Mouse (Mus musculus) stomach, embryonic 16.5 days (tissue): ENCODE measurements around the gene Mpg. TPM values are rescaled to one million over a fixed set of nuclear protein-coding genes. Genes with fewer than 3 reads are reported as not detected.

Experiments used
- ATAC-seq: fragments of 200-750 bp; cut with Nextera tagmentation; 2 replicates; pipeline ENCODE4 v1.8.0; 2017; ENCODE audit warnings: moderate number of reproducible peaks, moderate TSS enrichment; ENCODE audit not compliant: insufficient read depth, low FRiP score
- H3K27ac ChIP-seq: fragments of 300-500 bp; sonication (generic); 2 replicates; pipeline ENCODE4 v1.5.1; 2014; ENCODE audit warnings: low read length
- H3K27me3 ChIP-seq: fragments of 300-500 bp; sonication (generic); 2 replicates; pipeline ENCODE4 v1.6.1; 2014; ENCODE audit warnings: low read length, control low read depth, mixed read lengths; ENCODE audit not compliant: control insufficient read depth, insufficient read depth
- H3K36me3 ChIP-seq: fragments of 300-500 bp; sonication (generic); 2 replicates; pipeline ENCODE4 v1.6.1; 2014; ENCODE audit warnings: low read length; ENCODE audit not compliant: control insufficient read depth, insufficient read depth
- H3K4me1 ChIP-seq: fragments of 300-500 bp; sonication (generic); 2 replicates; pipeline ENCODE4 v1.6.1; 2014; ENCODE audit warnings: low read length, control low read depth, mixed read lengths; ENCODE audit not compliant: control insufficient read depth, insufficient read depth
- H3K4me2 ChIP-seq: fragments of 300-500 bp; sonication (generic); 2 replicates; pipeline ENCODE4 v1.6.1; 2014; ENCODE audit warnings: low read depth, low read length, mixed read lengths
- H3K4me3 ChIP-seq: fragments of 300-500 bp; sonication (generic); replicated peaks from 2 replicates; pipeline ENCODE4 v1.5.1; 2014; ENCODE audit warnings: mild to moderate bottlenecking, low read length
- H3K9ac ChIP-seq: fragments of 300-500 bp; sonication (generic); 2 replicates; pipeline ENCODE4 v1.6.1; 2014; ENCODE audit warnings: low read length
- H3K9me3 ChIP-seq: fragments of 300-500 bp; sonication (generic); replicated peaks from 2 replicates; pipeline ENCODE4 v1.6.1; 2016; ENCODE audit warnings: low read length, control low read depth; ENCODE audit not compliant: control insufficient read depth
- WGBS: fragments of 180-500 bp; shearing (Covaris S2); extraction: QIAGEN DNeasy Blood & Tissue Kit; methylation state at CpG from one replicate; pipeline ENCODE4 v1.1.7; 2014; 5-methylcytosine and 5-hydroxymethylcytosine counted together
- polyA plus RNA-seq: library from polyadenylated mRNA; unstranded; fragments of >200 nt; fragmentation: Nextera tagmentation; extraction: Ambion mirVana; gene quantifications from 2 replicates; pipeline ENCODE4 v1.2.1, GENCODE M21; 2015

Mpg gene
- polyA plus RNA-seq, 1 experiment from 2014 or later: 32.6 TPM

DNA sequence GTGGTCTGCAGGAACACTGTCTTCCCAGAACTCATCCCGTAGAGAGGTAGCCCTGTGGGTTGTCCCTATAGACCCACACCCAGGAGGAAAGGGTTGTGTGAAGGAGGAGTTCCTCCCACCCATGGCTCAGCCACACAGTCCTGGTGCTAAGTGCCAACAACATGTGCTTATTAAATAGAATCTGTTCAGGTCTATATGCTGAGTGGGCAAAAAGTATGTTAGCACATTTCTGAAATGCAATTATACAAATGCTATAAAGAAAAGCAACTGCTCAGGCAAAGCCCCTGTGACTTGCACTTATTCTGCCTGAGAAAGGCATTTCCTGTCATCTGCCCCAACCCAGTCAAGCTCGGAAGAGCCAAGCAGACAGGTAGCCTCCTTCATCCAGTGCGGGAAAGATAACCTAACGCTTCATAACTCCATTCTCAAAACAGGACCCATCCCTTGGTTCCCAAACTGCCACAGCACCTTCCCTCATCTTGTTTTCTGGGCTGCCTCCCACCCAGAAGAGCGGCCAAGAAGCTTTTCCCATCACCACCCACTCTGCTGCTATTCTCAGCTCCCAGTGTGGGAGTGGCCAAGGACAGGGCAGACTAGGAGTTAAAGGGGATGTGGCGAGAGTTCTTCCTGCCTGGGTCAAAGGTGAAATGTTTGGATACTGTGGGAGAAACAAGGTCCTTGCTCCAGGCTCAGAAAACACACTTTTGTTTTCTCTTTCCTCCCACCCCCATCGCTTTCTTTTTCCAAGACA is 17.1 kb downstream of the Mpg start:
- H3K36me3 ChIP-seq: 0 out of 2 replicates have a peak, but pooled peaks cover 14% of the 10 kb centered on the region
- peak overlapping the region; percentile 60; the same call in 1 of the 2 replicates for H3K27ac ChIP-seq
- no peak overlapping the region for H3K9ac ChIP-seq
- ATAC-seq: no peak
- H3K9me3 ChIP-seq: no peaks in the 10 kb centered on the region
- WGBS: 64% methylated on average over 7 of the region's 7 CpGs
- H3K4me2 ChIP-seq: no peak overlapping the region
- H3K27me3 ChIP-seq: no peaks in the 10 kb centered on the region
- peaks cover 8% of the 10 kb centered on the region; the same call in 1 of the 2 replicates for H3K4me1 ChIP-seq
- no peak overlapping the region for H3K4me3 ChIP-seq

DNA sequence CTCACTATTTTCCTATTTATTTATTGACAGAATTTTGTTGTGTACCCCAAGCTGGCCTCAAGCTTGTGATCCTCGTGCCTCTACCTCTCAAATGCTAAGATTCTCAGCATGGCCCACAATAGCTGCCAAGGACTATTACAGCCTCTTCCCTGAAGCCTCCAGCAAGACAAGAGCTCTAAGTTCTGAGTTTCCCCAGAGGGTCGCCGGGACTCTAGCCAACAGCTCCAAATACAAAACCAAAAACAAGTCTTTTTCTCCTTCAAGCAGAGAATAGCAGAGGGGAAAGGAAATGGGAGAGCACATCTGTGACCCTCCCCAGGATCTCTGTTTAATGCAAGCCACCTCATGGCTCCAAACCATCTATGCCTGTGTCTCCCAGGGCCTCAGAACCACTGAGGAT is 17.8 kb downstream of the Mpg start:
- Histone ChIP-seq H3K4me3 (no peak overlapping the region), H3K27me3 (no peaks in the 10 kb centered on the region), H3K9ac (no peak overlapping the region), H3K4me1 (peaks cover 8% of the 10 kb centered on the region; the same call in 1 of the 2 replicates), H3K27ac (peak overlapping the region; percentile 60), H3K9me3 (no peaks in the 10 kb centered on the region), H3K36me3 (0 out of 2 replicates have a peak, but pooled peaks cover 14% of the 10 kb centered on the region), H3K4me2 (no peak overlapping the region)
- no peak for ATAC-seq
- WGBS: 63% methylated on average over 3 of the region's 3 CpGs

DNA sequence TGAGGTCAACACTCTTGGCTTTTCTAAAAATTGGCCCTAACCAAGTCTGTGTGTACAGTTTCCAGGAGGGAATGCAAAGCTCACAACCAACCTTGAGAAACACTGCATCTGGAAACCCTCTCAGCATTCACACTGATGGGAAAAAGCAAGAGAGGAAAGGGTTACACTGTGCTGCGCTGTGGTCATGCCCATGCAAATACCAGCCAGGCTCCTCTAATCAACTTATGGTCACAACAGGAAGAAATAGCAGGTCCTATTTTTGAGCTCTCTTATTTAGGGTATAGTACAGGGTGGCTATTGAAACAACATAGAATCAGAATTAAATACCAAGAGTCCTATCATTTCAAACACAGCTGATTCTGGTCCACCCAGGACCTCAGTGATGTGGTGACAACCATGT is 18.3 kb downstream of the Mpg start:
- Histone ChIP-seq H3K4me3 (no peak overlapping the region), H3K9ac (no peak overlapping the region), H3K36me3 (0 out of 2 replicates have a peak, but pooled peaks cover 10% of the 10 kb centered on the region), H3K9me3 (no peaks in the 10 kb centered on the region), H3K27me3 (no peaks in the 10 kb centered on the region), H3K4me2 (no peak overlapping the region), H3K27ac (peak overlapping the region; percentile 60), H3K4me1 (peaks cover 8% of the 10 kb centered on the region; the same call in 1 of the 2 replicates)
- WGBS: 89% methylated on average over 1 of the region's 1 CpGs
- ATAC-seq: no peak

DNA sequence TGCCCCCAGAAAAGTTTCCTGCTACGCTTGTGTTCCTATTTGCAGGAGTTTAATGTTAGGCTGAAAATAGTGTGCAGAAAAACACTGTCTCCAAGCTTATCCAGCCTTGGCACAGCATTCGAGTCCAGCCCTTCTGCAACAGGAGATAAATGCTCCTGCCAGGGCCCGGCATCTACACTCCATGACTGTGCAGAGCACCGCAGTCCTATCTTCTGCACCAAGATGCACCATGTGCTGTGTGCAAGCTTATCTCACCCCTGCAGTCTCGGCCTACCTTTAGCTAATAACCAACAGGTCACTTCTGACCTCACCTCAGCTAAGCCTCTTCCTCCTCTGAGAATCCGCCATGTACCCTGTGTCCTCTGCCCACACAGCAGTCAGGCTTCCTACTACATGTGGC is 19.3 kb downstream of the Mpg start:
- H3K27me3 ChIP-seq: no peaks in the 10 kb centered on the region
- 0 out of 2 replicates have a peak, but pooled peaks cover 2% of the 10 kb centered on the region for H3K36me3 ChIP-seq
- no peak overlapping the region for H3K4me3 ChIP-seq
- no peaks in the 10 kb centered on the region for H3K9me3 ChIP-seq
- no peak overlapping the region for H3K4me2 ChIP-seq
- H3K27ac ChIP-seq: no peak overlapping the region
- ATAC-seq: peak; percentile 70; the same call in 1 of the 2 replicates
- H3K9ac ChIP-seq: no peak overlapping the region
- H3K4me1 ChIP-seq: peaks cover 8% of the 10 kb centered on the region; the same call in 1 of the 2 replicates
- 90% methylated on average over 6 of the region's 6 CpGs for WGBS

DNA sequence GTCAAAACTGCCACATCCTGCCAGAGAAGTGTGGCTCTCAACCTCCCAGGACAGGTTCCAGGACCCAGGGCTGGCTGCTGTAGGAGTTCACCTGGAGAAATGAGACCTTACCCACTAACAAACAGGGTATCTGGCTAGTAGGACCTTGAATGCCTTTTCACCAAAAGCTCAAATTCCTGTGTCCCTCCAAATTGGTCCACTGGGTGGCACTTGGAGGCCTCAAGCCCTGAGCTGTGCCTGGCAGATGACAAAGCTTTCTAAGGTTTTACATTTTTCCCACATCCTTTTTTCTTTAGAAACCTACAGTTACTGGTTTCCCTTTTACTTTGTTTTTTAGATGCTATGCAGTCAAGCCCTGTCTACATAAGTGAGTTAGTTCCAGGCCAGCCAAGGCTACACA is 20.8 kb downstream of the Mpg start:
- Histone ChIP-seq H3K4me1 (peaks cover 8% of the 10 kb centered on the region; the same call in 1 of the 2 replicates), H3K27ac (no peak overlapping the region), H3K9ac (no peak overlapping the region), H3K9me3 (no peaks in the 10 kb centered on the region), H3K27me3 (no peaks in the 10 kb centered on the region), H3K4me3 (no peak overlapping the region), H3K4me2 (no peak overlapping the region), H3K36me3 (no peaks in the 10 kb centered on the region)
- no peak for ATAC-seq

DNA sequence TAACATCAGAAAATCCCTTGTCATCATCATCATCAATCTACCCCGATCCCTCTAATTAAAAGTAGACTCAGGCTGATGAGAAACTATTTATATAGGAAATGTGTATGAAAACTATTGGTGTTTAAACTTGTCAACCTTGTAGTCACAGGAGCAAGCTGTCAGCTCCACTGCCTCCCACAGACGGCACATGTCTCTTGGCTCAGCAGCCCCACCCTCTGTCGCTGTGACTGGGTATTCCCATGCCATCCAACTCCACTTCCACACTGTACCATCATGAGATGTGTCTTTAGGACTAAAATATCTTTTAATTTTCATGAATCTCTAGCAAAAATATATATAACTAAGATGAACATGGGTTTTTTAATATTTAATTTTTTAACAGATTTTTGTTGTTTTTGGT is 22.0 kb downstream of the Mpg start:
- H3K27me3 ChIP-seq: no peaks in the 10 kb centered on the region
- H3K4me3 ChIP-seq: no peak overlapping the region
- H3K27ac ChIP-seq: no peak overlapping the region
- no peak overlapping the region for H3K9ac ChIP-seq
- WGBS: 68% methylated on average over 3 of the region's 3 CpGs
- peaks cover 4% of the 10 kb centered on the region; the same call in 1 of the 2 replicates for H3K4me1 ChIP-seq
- no peaks in the 10 kb centered on the region for H3K36me3 ChIP-seq
- H3K9me3 ChIP-seq: no peaks in the 10 kb centered on the region
- no peak for ATAC-seq
- no peak overlapping the region for H3K4me2 ChIP-seq

DNA sequence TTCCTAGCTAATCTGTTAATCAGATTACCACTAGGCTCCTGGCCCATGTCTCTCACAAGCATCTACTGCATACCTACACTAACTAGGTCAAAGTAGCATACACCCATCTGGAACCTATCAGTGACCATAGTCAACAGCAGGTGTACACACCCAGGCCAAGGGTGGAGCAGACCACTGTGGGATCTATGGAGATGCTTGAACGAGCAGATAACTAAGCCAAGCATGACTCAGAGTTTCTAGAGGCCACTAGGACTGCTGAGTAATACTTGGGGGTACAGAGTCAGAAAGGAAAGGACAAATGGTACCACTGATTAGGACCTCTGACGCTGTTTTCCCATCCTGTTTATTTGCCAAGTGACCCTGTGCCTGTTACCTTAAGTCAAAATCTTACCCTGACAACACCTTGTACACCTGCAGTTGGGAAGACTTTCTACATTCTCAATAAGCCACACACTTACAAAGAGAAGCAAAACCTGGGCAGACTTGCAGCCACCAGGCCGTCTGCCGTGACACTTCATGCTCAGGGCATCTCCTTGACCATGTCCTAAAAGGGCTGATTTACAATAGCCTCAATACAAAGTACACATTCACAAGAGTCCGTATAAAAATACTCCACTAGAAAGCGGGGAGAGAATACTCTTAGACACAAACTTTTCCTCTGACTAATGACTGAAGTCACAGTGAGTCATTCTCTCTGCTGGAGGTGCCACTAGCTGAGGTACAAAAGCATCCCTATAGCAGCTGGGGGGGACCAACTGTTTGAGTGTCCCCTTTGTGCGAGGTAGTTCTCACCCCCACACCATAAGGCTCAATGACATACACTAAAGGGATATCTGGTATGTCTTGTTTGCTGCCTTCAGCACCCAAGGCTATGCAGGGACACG is 24.8 kb downstream of the Mpg start:
- no peak overlapping the region for H3K4me3 ChIP-seq
- H3K4me2 ChIP-seq: no peak overlapping the region
- no peaks in the 10 kb centered on the region for H3K9me3 ChIP-seq
- WGBS: 80% methylated on average over 8 of the region's 8 CpGs
- no peak overlapping the region for H3K27ac ChIP-seq
- 0 out of 2 replicates have a peak, but pooled peaks cover 3% of the 10 kb centered on the region for H3K36me3 ChIP-seq
- no peak overlapping the region for H3K9ac ChIP-seq
- no peaks in the 10 kb centered on the region for H3K4me1 ChIP-seq
- peak; percentile 89 for ATAC-seq
- H3K27me3 ChIP-seq: no peaks in the 10 kb centered on the region

DNA sequence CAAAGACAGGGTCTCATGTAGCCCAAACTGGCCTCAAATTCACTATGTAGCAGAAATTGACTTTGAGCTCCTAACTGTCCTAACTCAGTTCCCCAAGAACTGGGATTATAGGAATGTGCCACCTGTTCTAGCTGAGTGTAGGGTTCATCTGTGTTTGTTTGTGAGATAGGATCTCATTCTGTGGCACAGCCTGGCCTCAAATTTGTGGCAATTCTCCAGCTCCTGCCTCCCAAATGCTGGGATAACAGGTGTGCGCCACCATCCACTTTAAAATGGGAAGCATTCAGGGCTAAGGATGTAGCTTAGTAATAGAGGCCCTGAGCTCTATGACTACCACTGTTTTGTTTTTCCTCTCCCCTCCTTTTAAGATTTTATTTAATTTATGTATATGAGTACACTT is 26.8 kb downstream of the Mpg start:
- Histone ChIP-seq H3K4me1 (no peaks in the 10 kb centered on the region), H3K36me3 (0 out of 2 replicates have a peak, but pooled peaks cover 3% of the 10 kb centered on the region), H3K4me2 (no peak overlapping the region), H3K27me3 (no peaks in the 10 kb centered on the region), H3K4me3 (no peak overlapping the region), H3K9ac (no peak overlapping the region), H3K9me3 (no peaks in the 10 kb centered on the region), H3K27ac (no peak overlapping the region)
- 97% methylated on average over 1 of the region's 1 CpGs for WGBS
- ATAC-seq: no peak

DNA sequence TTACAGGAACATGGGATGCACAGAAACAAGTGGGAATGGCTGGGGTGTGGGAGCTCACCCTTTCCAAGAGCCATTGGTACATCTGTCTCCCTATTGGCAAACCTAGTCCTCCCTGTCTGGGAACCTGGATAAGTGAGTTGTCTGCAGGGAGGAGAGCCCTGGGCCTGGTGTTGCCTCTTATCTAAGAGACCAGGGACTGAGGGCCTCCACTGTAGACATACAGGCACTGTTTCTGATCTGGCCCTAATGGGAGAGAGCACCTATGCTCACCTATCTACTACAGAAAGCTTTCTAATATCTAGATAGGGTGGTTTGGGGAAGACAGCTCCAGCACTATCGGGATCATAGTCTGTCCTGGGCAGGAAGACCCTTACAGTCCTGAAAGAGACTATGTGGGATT is 29.8 kb downstream of the Mpg start:
- Histone ChIP-seq H3K36me3 (0 out of 2 replicates have a peak, but pooled peaks cover 3% of the 10 kb centered on the region), H3K4me3 (no peak overlapping the region), H3K4me1 (no peaks in the 10 kb centered on the region), H3K27ac (no peak overlapping the region), H3K27me3 (no peaks in the 10 kb centered on the region), H3K4me2 (no peak overlapping the region), H3K9ac (no peak overlapping the region), H3K9me3 (no peaks in the 10 kb centered on the region)
- ATAC-seq: peak; percentile 53; the same call in 1 of the 2 replicates
- 97% methylated on average over 1 of the region's 1 CpGs for WGBS
